Mouse (Mus musculus) embryonic facial prominence, embryonic 15.5 days (tissue): ENCODE results near the gene Gm20765. TPM values are rescaled to one million over a fixed set of nuclear protein-coding genes. Genes with fewer than 3 reads are reported as not detected.

ENCODE experiments used
- polyA plus RNA-seq: library from polyadenylated mRNA; unstranded; fragments of >200 nt; fragmentation: Nextera tagmentation; extraction: Ambion mirVana; gene quantifications from 2 replicates; pipeline ENCODE4 v1.2.1, GENCODE M21; 2015

The Gm20765 gene
- polyA plus RNA-seq, 1 experiment from 2014 or later = not detected

Other genes starting within 250 kb of the Gm20765 start
- gene Gm21293, start 42.5 kb upstream of the Gm20765 start, polyA plus RNA-seq = not detected in 2 replicates
- gene Gm6763, start 34.0 kb upstream of the Gm20765 start, polyA plus RNA-seq = not detected in 2 replicates
- not detected in 2 replicates for gene Gm8764, start 25.5 kb upstream of the Gm20765 start, polyA plus RNA-seq
- not detected in 2 replicates for gene Gm21304, start 17.0 kb upstream of the Gm20765 start, polyA plus RNA-seq
- gene Gm21312, start 8.5 kb upstream of the Gm20765 start, polyA plus RNA-seq = not detected in 2 replicates
- not detected in 2 replicates for gene Gm4340, start 8.5 kb downstream of the Gm20765 start, polyA plus RNA-seq